Mouse (Mus musculus) limb, embryonic 15.5 days (tissue): ENCODE results near the gene Zfp619. TPM values are rescaled to one million over a fixed set of nuclear protein-coding genes. Genes with fewer than 3 reads are reported as not detected.

Source experiments
- ATAC-seq: fragments of 200-750 bp; cut with Nextera tagmentation; 2 replicates; pipeline ENCODE4 v1.8.0; 2017; ENCODE audit warnings: low read depth, moderate TSS enrichment; ENCODE audit not compliant: insufficient number of reproducible peaks, low FRiP score, low TSS enrichment
- H3K27ac ChIP-seq: fragments of 300-500 bp; sonication (generic); 2 replicates; pipeline ENCODE4 v1.5.1; 2015; ENCODE audit warnings: moderate library complexity, mild to moderate bottlenecking, inconsistent platforms
- H3K27me3 ChIP-seq: fragments of 300-500 bp; sonication (generic); 2 replicates; pipeline ENCODE4 v1.6.1; 2015; ENCODE audit warnings: inconsistent platforms
- H3K36me3 ChIP-seq: fragments of 300-500 bp; sonication (generic); 2 replicates; pipeline ENCODE4 v1.6.1; 2015; ENCODE audit warnings: inconsistent platforms
- H3K4me1 ChIP-seq: fragments of 300-500 bp; sonication (generic); 2 replicates; pipeline ENCODE4 v1.6.1; 2015; ENCODE audit warnings: inconsistent platforms
- H3K4me2 ChIP-seq: fragments of 300-500 bp; sonication (generic); 2 replicates; pipeline ENCODE4 v1.6.1; 2015; ENCODE audit warnings: mild to moderate bottlenecking, inconsistent platforms
- H3K4me3 ChIP-seq: fragments of 300-500 bp; sonication (generic); 2 replicates; pipeline ENCODE4 v1.5.1; 2015; ENCODE audit warnings: mild to moderate bottlenecking, inconsistent platforms
- H3K9ac ChIP-seq: fragments of 300-500 bp; sonication (generic); 2 replicates; pipeline ENCODE4 v1.6.1; 2015; ENCODE audit warnings: inconsistent platforms
- H3K9me3 ChIP-seq: fragments of 300-500 bp; sonication (generic); 2 replicates; pipeline ENCODE4 v1.6.1; 2016; ENCODE audit warnings: inconsistent platforms
- WGBS: fragments of 180-500 bp; shearing (Covaris S2); methylation state at CpG from one replicate; pipeline ENCODE4 v1.1.7; 2015; 5-methylcytosine and 5-hydroxymethylcytosine counted together
- polyA plus RNA-seq: library from polyadenylated mRNA; unstranded; fragments of >200 nt; fragmentation: Nextera tagmentation; extraction: Ambion mirVana; gene quantifications from 2 replicates; pipeline ENCODE4 v1.2.1, GENCODE M21; 2015

Zfp619 gene
- polyA plus RNA-seq = 1.3 and 1.6 TPM in 2 replicates

GRCm38 (mm10) chr7:39517616-39518177 is at the start of gene Zfp619:
Gene Zfp619 (plus strand): TSS chr7:39517766.
- H3K27me3 ChIP-seq = no peaks in the 10 kb centered on the region
- H3K9me3 ChIP-seq = no peaks in the 10 kb centered on the region
- H3K4me1 ChIP-seq = no peaks in the 10 kb centered on the region
- peak; percentile 98 for ATAC-seq
- peak within 1 kb of the TSS; percentile 93 for H3K9ac ChIP-seq
- H3K4me3 ChIP-seq = peak within 1 kb of the TSS; percentile 71
- WGBS = under 1% methylated on average over 43 of the region's 43 CpGs
- H3K27ac ChIP-seq = peak within 1 kb of the TSS; percentile 99
- H3K4me2 ChIP-seq = peak within 1 kb of the TSS; percentile 51
- no peaks in the 10 kb centered on the region for H3K36me3 ChIP-seq

GRCm38 (mm10) chr7:39479013-39479412 is 38.6 kb upstream of the Zfp619 start:
- Histone ChIP-seq H3K4me3 (no peak overlapping the region), H3K9ac (no peak overlapping the region), H3K4me2 (no peak overlapping the region), H3K36me3 (peaks cover 28% of the 10 kb centered on the region), H3K27ac (no peak overlapping the region), H3K4me1 (no peaks in the 10 kb centered on the region), H3K27me3 (no peaks in the 10 kb centered on the region), H3K9me3 (no peaks in the 10 kb centered on the region; the same call in 1 of the 2 replicates)
- 85% methylated on average over 2 of the region's 2 CpGs for WGBS
- ATAC-seq = no peak

- Histone ChIP-seq H3K4me3 (no peak overlapping the region), H3K9me3 (no peaks in the 10 kb centered on the region), H3K27me3 (no peaks in the 10 kb centered on the region), H3K4me1 (no peaks in the 10 kb centered on the region), H3K36me3 (no peaks in the 10 kb centered on the region), H3K4me2 (no peak overlapping the region), H3K9ac (no peak overlapping the region), H3K27ac (no peak overlapping the region)
- WGBS = 53% methylated on average over 6 of the region's 6 CpGs
- ATAC-seq = no peak
These were observed 33.2 kb upstream of the Zfp619 start for GRCm38 (mm10) chr7:39484384-39484783.

GRCm38 (mm10) chr7:39487159-39487853 is 30.3 kb upstream of the Zfp619 start:
- Histone ChIP-seq H3K27ac (no peak overlapping the region), H3K4me1 (no peaks in the 10 kb centered on the region), H3K4me2 (peak overlapping the region; percentile 75), H3K9ac (peak overlapping the region; percentile 63), H3K9me3 (no peaks in the 10 kb centered on the region), H3K4me3 (peak overlapping the region; percentile 53), H3K36me3 (no peaks in the 10 kb centered on the region), H3K27me3 (no peaks in the 10 kb centered on the region)
- ATAC-seq = 0 out of 2 replicates have a peak, but pooled peaks have one; percentile 24
- WGBS = 10% methylated on average over 22 of the region's 23 CpGs

GRCm38 (mm10) chr7:39487854-39488205 is 29.7 kb upstream of the Zfp619 start:
- peak overlapping the region; percentile 63; the same call in 1 of the 2 replicates for H3K9ac ChIP-seq
- peak overlapping the region; percentile 53 for H3K4me3 ChIP-seq
- H3K9me3 ChIP-seq = no peaks in the 10 kb centered on the region
- H3K36me3 ChIP-seq = no peaks in the 10 kb centered on the region
- no peaks in the 10 kb centered on the region for H3K4me1 ChIP-seq
- no peaks in the 10 kb centered on the region for H3K27me3 ChIP-seq
- 51% methylated on average over 9 of the region's 9 CpGs for WGBS
- H3K4me2 ChIP-seq = peak overlapping the region; percentile 75
- no peak for ATAC-seq
- H3K27ac ChIP-seq = no peak overlapping the region

- Histone ChIP-seq H3K27ac (no peak overlapping the region), H3K9me3 (0 out of 2 replicates have a peak, but pooled peaks cover 5% of the 10 kb centered on the region), H3K4me2 (no peak overlapping the region), H3K4me3 (no peak overlapping the region), H3K36me3 (peaks cover 24% of the 10 kb centered on the region), H3K9ac (no peak overlapping the region), H3K27me3 (no peaks in the 10 kb centered on the region), H3K4me1 (no peaks in the 10 kb centered on the region)
- 86% methylated on average over 3 of the region's 3 CpGs for WGBS
- no peak for ATAC-seq
These were observed 22.9 kb upstream of the Zfp619 start for GRCm38 (mm10) chr7:39494646-39495045.

- 83% methylated on average over 1 of the region's 1 CpGs for WGBS
- Histone ChIP-seq H3K4me1 (no peaks in the 10 kb centered on the region), H3K4me3 (no peak overlapping the region), H3K27me3 (no peaks in the 10 kb centered on the region), H3K27ac (no peak overlapping the region), H3K36me3 (peaks cover 4% of the 10 kb centered on the region; the same call in 1 of the 2 replicates), H3K9ac (no peak overlapping the region), H3K4me2 (no peak overlapping the region), H3K9me3 (peaks cover 2% of the 10 kb centered on the region; the same call in 1 of the 2 replicates)
- ATAC-seq = no peak
These were observed 13.5 kb upstream of the Zfp619 start for GRCm38 (mm10) chr7:39504100-39504499.

- Histone ChIP-seq H3K36me3 (no peaks in the 10 kb centered on the region), H3K27ac (no peak overlapping the region), H3K9me3 (no peaks in the 10 kb centered on the region), H3K27me3 (no peaks in the 10 kb centered on the region), H3K4me3 (peak overlapping the region; percentile 9), H3K4me1 (no peaks in the 10 kb centered on the region), H3K4me2 (peak overlapping the region; percentile 23; the same call in 1 of the 2 replicates), H3K9ac (no peak overlapping the region)
- no peak for ATAC-seq
- WGBS = 84% methylated on average over 12 of the region's 12 CpGs
These were observed 796 bp downstream of the Zfp619 start for GRCm38 (mm10) chr7:39518362-39518761.

GRCm38 (mm10) chr7:39523703-39524424 is 6.3 kb downstream of the Zfp619 start:
- H3K4me2 ChIP-seq = no peak overlapping the region
- H3K27me3 ChIP-seq = no peaks in the 10 kb centered on the region
- no peaks in the 10 kb centered on the region for H3K36me3 ChIP-seq
- no peaks in the 10 kb centered on the region for H3K4me1 ChIP-seq
- H3K9me3 ChIP-seq = no peaks in the 10 kb centered on the region
- H3K27ac ChIP-seq = no peak overlapping the region
- no peak overlapping the region for H3K4me3 ChIP-seq
- no peak overlapping the region for H3K9ac ChIP-seq
- no peak for ATAC-seq
- WGBS = 85% methylated on average over 1 of the region's 1 CpGs

GRCm38 (mm10) chr7:39543151-39543550 is 25.6 kb downstream of the Zfp619 start:
- no peak overlapping the region for H3K9ac ChIP-seq
- H3K4me2 ChIP-seq = no peak overlapping the region
- H3K4me1 ChIP-seq = 0 out of 2 replicates have a peak, but pooled peaks cover 2% of the 10 kb centered on the region
- H3K27ac ChIP-seq = no peak overlapping the region
- ATAC-seq = no peak
- H3K27me3 ChIP-seq = no peaks in the 10 kb centered on the region
- no peaks in the 10 kb centered on the region for H3K36me3 ChIP-seq
- WGBS = 65% methylated on average over 1 of the region's 1 CpGs
- no peak overlapping the region for H3K4me3 ChIP-seq
- H3K9me3 ChIP-seq = no peaks in the 10 kb centered on the region

GRCm38 (mm10) chr7:39544242-39545111 is 26.9 kb downstream of the Zfp619 start:
- Histone ChIP-seq H3K4me2 (peak overlapping the region; percentile 58), H3K36me3 (no peaks in the 10 kb centered on the region), H3K4me1 (0 out of 2 replicates have a peak, but pooled peaks cover 2% of the 10 kb centered on the region), H3K4me3 (peak overlapping the region; percentile 68), H3K27ac (peak overlapping the region; percentile 95), H3K9me3 (no peaks in the 10 kb centered on the region), H3K9ac (peak overlapping the region; percentile 69), H3K27me3 (no peaks in the 10 kb centered on the region)
- WGBS = under 1% methylated on average over 43 of the region's 43 CpGs
- ATAC-seq = peak; percentile 96
